Comparison of ENCODE assay signal across 13 mouse cellular contexts in the genomic region with DNA sequence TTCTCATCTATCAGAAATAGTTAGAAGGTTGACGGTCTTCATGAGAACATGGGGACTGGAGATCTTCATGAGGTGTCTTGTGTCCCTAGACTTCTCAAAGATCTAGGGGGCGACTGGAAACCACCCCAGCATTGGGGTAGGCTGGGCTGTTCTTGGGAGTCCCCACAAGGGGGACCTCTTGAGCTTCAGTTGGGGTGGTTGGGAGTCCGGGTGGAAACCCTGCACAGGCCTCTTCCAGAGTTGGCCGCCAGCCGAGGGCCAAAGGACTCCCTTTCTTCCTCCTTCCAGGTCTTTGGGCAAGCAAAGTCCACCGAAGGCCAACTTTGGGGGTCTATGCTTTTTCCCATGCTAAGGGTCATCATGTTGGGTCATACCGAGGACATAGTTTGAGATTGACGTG.
DNase-seq lines count a peak whose midpoint lies in the region; ATAC-seq and TF ChIP-seq lines count a peak whose summit lies in the region.
"Had no signal": no experiment of that assay in that cellular context is flagged by ENCODE, and none has a peak within 500 bp of the region (broad histone marks: within the 10 kb centered on the region; RNA-seq: fewer than 3 reads in every experiment).

No protein-coding gene starts in this region.

- no peaks in the 10 kb centered on the region for H3K79me2 ChIP-seq in heart, adult 2 months (replicated peaks; ENCODE audit: control insufficient read depth, insufficient read depth, low read length)
- H3K79me2 ChIP-seq in CH12.LX (replicated peaks; ENCODE audit: control insufficient read depth, extremely low read depth, insufficient read depth, poor library complexity, severe bottlenecking) = no peaks in the 10 kb centered on the region

- no peak for TF ChIP-seq EP300 in heart, adult 2 months (IDR thresholded peaks at IDR 0.05; ENCODE audit: insufficient read depth, low read depth, low read length)
- TF ChIP-seq EP300 in CH12.LX (IDR thresholded peaks at IDR 0.05; ENCODE audit: low read length) = no peak

- no peak overlapping the region for H3K4me3 ChIP-seq in heart, adult 2 months
- H3K4me3 ChIP-seq in CH12.LX (replicated peaks in 1 of 3; ENCODE audit: low read depth in 2 of 3, low read length in 2 of 3, poor library complexity in 1 of 3) = no peak overlapping the region

- WGBS in heart, adult 2 months = 81% methylated on average over 8 of the region's 8 CpGs

- peak; percentile 74 for TF ChIP-seq RAD21 in CH12.LX (IDR thresholded peaks at IDR 0.05; ENCODE audit: low read depth, low read length)

- in situ Hi-C loops in CH12.LX (cut with MboI; ENCODE audit: low pct_ligation_motif_present, low pct_unique_long_range_greater_than_20kb, low sequenced_read_pairs) = loop anchor here (25.0 kb wide), 1 partner anchor 300 kb away; the partner anchor contains the start of gene Npepl1

- peaks cover 1% of the 10 kb centered on the region; the same call in 1 of the 2 replicates for H3K4me1 ChIP-seq in heart, adult 2 months (ENCODE audit: control insufficient read depth, insufficient read depth, low read length)
- no peaks in the 10 kb centered on the region for H3K4me1 ChIP-seq in CH12.LX (ENCODE audit: control insufficient read depth in 1 of 2, insufficient read depth in 2 of 2)

- peak; percentile 19; the same call in 1 of the 2 replicates for TF ChIP-seq CTCF in heart, adult 2 months (IDR thresholded peaks at IDR 0.05)
- peak in 1 of 2 experiments; percentile 77; a peak in 2 of 4 replicates for TF ChIP-seq CTCF in CH12.LX (conservative IDR thresholded peaks at IDR 0.05 in 1 of 2, IDR thresholded peaks at IDR 0.05 in 1 of 2; ENCODE audit: low read depth in 2 of 2, low read length in 2 of 2)

- peak; percentile 72 for ATAC-seq in common myeloid progenitor, adult 5-6 weeks (replicated peaks; ENCODE audit: low read depth, poor library complexity, severe bottlenecking)
- ATAC-seq in megakaryocyte progenitor cell, adult 5-6 weeks (replicated peaks; ENCODE audit: poor library complexity) = peak; percentile 68
- ATAC-seq: hindbrain, postnatal 0 days had no signal

- dilution Hi-C loops in CH12.LX (cut with MboI; ENCODE audit: extremely low pct_ligation_motif_present, extremely low pct_unique_long_range_greater_than_20kb, low sequenced_read_pairs) = no loop called here

- peaks cover 5% of the 10 kb centered on the region for H3K9me3 ChIP-seq in CH12.LX (replicated peaks; ENCODE audit: low read length)

- no peak for TF ChIP-seq POLR2A in heart, adult 2 months (IDR thresholded peaks at IDR 0.05; ENCODE audit: insufficient read depth, low read depth, low read length)
- TF ChIP-seq POLR2A in CH12.LX (IDR thresholded peaks at IDR 0.05; ENCODE audit: low read depth, low read length) = no peak

- no peaks in the 10 kb centered on the region for H3K36me3 ChIP-seq in heart, adult 2 months (ENCODE audit: control insufficient read depth, insufficient read depth, low read length)
- H3K36me3 ChIP-seq in CH12.LX (replicated peaks in 1 of 2; ENCODE audit: control insufficient read depth in 1 of 2, insufficient read depth in 1 of 2, low read length in 1 of 2) = no peaks in the 10 kb centered on the region
- H3K36me3 ChIP-seq: G1E had no signal

- no peak overlapping the region for H3K4me2 ChIP-seq in CH12.LX (ENCODE audit: insufficient read depth, low read depth, poor library complexity, severe bottlenecking)

- intact Hi-C loops in heart, adult 2 months (cut with DNase I) = no loop called here

- no peaks in the 10 kb centered on the region for H3K27me3 ChIP-seq in heart, adult 2 months (ENCODE audit: control insufficient read depth, insufficient read depth, low read length)
- H3K27me3 ChIP-seq in CH12.LX (replicated peaks) = peaks cover 63% of the 10 kb centered on the region

- H3K27ac ChIP-seq in heart, adult 2 months = no peak overlapping the region
- no peak overlapping the region for H3K27ac ChIP-seq in CH12.LX (ENCODE audit: insufficient read depth, low read depth)
- H3K27ac ChIP-seq: hindbrain, postnatal 0 days had no signal

- no peak for DNase-seq in heart, adult 2 months
- no peak for DNase-seq in heart, adult 18-20 months
- DNase-seq in CH12.LX (ENCODE audit: extremely low read depth) = peak; percentile 8
- no peak for DNase-seq in spleen, adult 18-20 months
- DNase-seq in lung, postnatal 36 days = no peak
- DNase-seq in yolk sac, embryonic 10.5 days (ENCODE audit: low spot score) = no peak
- DNase-seq: adrenal gland, adult 2 months; cerebellum, adult 18-20 months; lung, postnatal 10 days had no signal

- H3K9ac ChIP-seq in heart, adult 2 months (ENCODE audit: low read depth, low read length) = no peak overlapping the region
- H3K9ac ChIP-seq in CH12.LX (ENCODE audit: insufficient read depth, low read depth) = no peak overlapping the region

TF ChIP-seq in CH12.LX, 34 proteins besides CTCF, POLR2A, EP300 and RAD21:
- TF ChIP-seq SMC3 (IDR thresholded peaks at IDR 0.05; ENCODE audit: low read depth, low read length) (peak; percentile 58), KAT2A (IDR thresholded peaks at IDR 0.05; ENCODE audit: insufficient replicate concordance, low read length) (no peak)
